Mouse (Mus musculus) ES-E14 (cell line): ENCODE data around the gene Ccna2. TPM values are rescaled to one million over a fixed set of nuclear protein-coding genes. Genes with fewer than 3 reads are reported as not detected.

Experiments used
- DNase-seq: peaks from one replicate; pipeline ENCODE4 v3.0.0-alpha.2; 2013; ENCODE audit warnings: low read depth, low spot score
- H3K27ac ChIP-seq: 2 replicates; pipeline ENCODE4 v1.5.1; 2012; ENCODE audit warnings: low read depth, mild to moderate bottlenecking, low read length, moderate library complexity, mixed read lengths; ENCODE audit not compliant: poor library complexity, insufficient read depth, severe bottlenecking
- H3K36me3 ChIP-seq: 2 replicates; pipeline ENCODE4 v1.6.1; 2012; ENCODE audit warnings: mild to moderate bottlenecking, low read length, moderate library complexity, mixed read lengths; ENCODE audit not compliant: control insufficient read depth, poor library complexity, insufficient read depth, severe bottlenecking
- H3K4me1 ChIP-seq, 2 experiments: fragments of 150-350 bp in 1 of 2; sonication (generic) in 1 of 2; 2 replicates each; pipeline ENCODE4 v1.6.1; 2012; ENCODE audit warnings: low read length in 2 of 2, mild to moderate bottlenecking in 1 of 2, mixed read lengths in 1 of 2; ENCODE audit not compliant: control insufficient read depth in 2 of 2, insufficient read depth in 2 of 2, poor library complexity in 1 of 2
- H3K4me3 ChIP-seq, 2 experiments: fragments of 150-350 bp in 1 of 2; sonication (generic) in 1 of 2; 2 replicates each; pipeline ENCODE4 v1.5.1; 2012; ENCODE audit warnings: low read length in 2 of 2, low read depth in 1 of 2, mild to moderate bottlenecking in 1 of 2, mixed read lengths in 1 of 2; ENCODE audit not compliant: insufficient read depth in 1 of 2, poor library complexity in 1 of 2, severe bottlenecking in 1 of 2
- H3K9ac ChIP-seq: 2 replicates; pipeline ENCODE4 v1.6.1; 2012; ENCODE audit warnings: low read depth, mild to moderate bottlenecking, low read length, mixed read lengths; ENCODE audit not compliant: poor library complexity, insufficient read depth, severe bottlenecking
- H3K9me3 ChIP-seq: fragments of 150-350 bp; sonication (generic); 2 replicates; pipeline ENCODE4 v1.6.1; 2012; ENCODE audit warnings: low read depth, mild to moderate bottlenecking, low read length; ENCODE audit not compliant: control insufficient read depth, insufficient read depth
- CHD2 ChIP-seq: IDR thresholded peaks from 2 replicates; pipeline ENCODE4 v1.6.1; 2014; ENCODE audit warnings: mild to moderate bottlenecking, low read depth, low read length, inconsistent platforms
- HCFC1 ChIP-seq: IDR thresholded peaks from 2 replicates; pipeline ENCODE4 v1.6.1; 2012; ENCODE audit warnings: low read length, inconsistent platforms, borderline replicate concordance; ENCODE audit not compliant: insufficient read depth
- MAFK ChIP-seq: IDR thresholded peaks from 2 replicates; pipeline ENCODE4 v1.6.1; 2014; ENCODE audit warnings: mild to moderate bottlenecking, low read depth, low read length, inconsistent platforms; ENCODE audit not compliant: insufficient read depth
- ZC3H11A ChIP-seq: IDR thresholded peaks from 2 replicates; pipeline ENCODE4 v1.6.1; 2012; ENCODE audit warnings: low read depth, mild to moderate bottlenecking, inconsistent platforms, low read length, borderline replicate concordance
- ZNF384 ChIP-seq: IDR thresholded peaks from 2 replicates; pipeline ENCODE4 v1.6.1; 2012; ENCODE audit warnings: low read depth, low read length, inconsistent platforms
- in situ Hi-C, 2 experiments: fragments of 600-800 bp; cut with MboI; formaldehyde crosslinking; loops; one replicate each; pipeline ENCODE4 v1.15.1; 2025; ENCODE audit warnings: low sequenced_read_pairs in 2 of 2, inconsistent platforms in 1 of 2; ENCODE audit not compliant: unreplicated experiment in 2 of 2
- total RNA-seq: library from RNA; depleted of rRNA; stranded (reverse); fragments of 300-350 nt; gene quantifications from 2 replicates; pipeline ENCODE4 v1.2.3, GENCODE M21; 2012

Gene Ccna2
- total RNA-seq, 1 experiment: 127 TPM

GRCm38 (mm10) chr3:36531979-36532542, 39.9 kb downstream of the Ccna2 start:
- H3K9me3 ChIP-seq: no peaks in the 10 kb centered on the region
- in situ Hi-C loops: no loop called here
- no peak for DNase-seq
- H3K36me3 ChIP-seq: no peaks in the 10 kb centered on the region
- H3K27ac ChIP-seq: no peak overlapping the region
- H3K9ac ChIP-seq: no peak overlapping the region
- peaks cover 0 to 2% of the 10 kb centered on the region in 2 experiments; a peak in 1 of 4 replicates for H3K4me1 ChIP-seq
- no peak for TF ChIP-seq ZNF384
- no peak for TF ChIP-seq CHD2
- no peak for TF ChIP-seq HCFC1
- H3K4me3 ChIP-seq: peak overlapping the region in 1 of 2 experiments; percentile 36; a peak in 1 of 4 replicates

GRCm38 (mm10) chr3:36531242-36531641, 40.7 kb downstream of the Ccna2 start:
- H3K27ac ChIP-seq: no peak overlapping the region
- peaks cover 0 to 2% of the 10 kb centered on the region in 2 experiments; a peak in 1 of 4 replicates for H3K4me1 ChIP-seq
- DNase-seq: no peak
- H3K9me3 ChIP-seq: no peaks in the 10 kb centered on the region
- no peaks in the 10 kb centered on the region for H3K36me3 ChIP-seq
- H3K9ac ChIP-seq: no peak overlapping the region
- H3K4me3 ChIP-seq: no peak overlapping the region
- TF ChIP-seq MAFK (no peak), ZNF384 (no peak), ZC3H11A (no peak), CHD2 (no peak), HCFC1 (no peak)
- in situ Hi-C loops: no loop called here

GRCm38 (mm10) chr3:36530781-36531180, 41.2 kb downstream of the Ccna2 start:
- in situ Hi-C loops: no loop called here
- Histone ChIP-seq H3K9ac (no peak overlapping the region), H3K9me3 (no peaks in the 10 kb centered on the region), H3K36me3 (no peaks in the 10 kb centered on the region), H3K27ac (no peak overlapping the region), H3K4me3 (no peak overlapping the region), H3K4me1 (peaks cover 0 to 2% of the 10 kb centered on the region in 2 experiments; a peak in 1 of 4 replicates)
- DNase-seq: no peak
- TF ChIP-seq ZNF384 (no peak), HCFC1 (no peak), CHD2 (no peak), ZC3H11A (no peak), MAFK (no peak)

GRCm38 (mm10) chr3:36530345-36530744, 41.6 kb downstream of the Ccna2 start:
- no peak overlapping the region for H3K4me3 ChIP-seq
- in situ Hi-C loops: no loop called here
- H3K36me3 ChIP-seq: no peaks in the 10 kb centered on the region

GRCm38 (mm10) chr3:36524466-36524865, 47.5 kb downstream of the Ccna2 start:
- no peak for TF ChIP-seq ZNF384
- in situ Hi-C loops: no loop called here
- no peaks in the 10 kb centered on the region for H3K36me3 ChIP-seq
- DNase-seq: no peak
- H3K9ac ChIP-seq: no peak overlapping the region
- H3K4me1 ChIP-seq: peaks cover 3 to 10% of the 10 kb centered on the region in 2 experiments
- no peak overlapping the region for H3K27ac ChIP-seq
- H3K4me3 ChIP-seq: no peak overlapping the region
- no peaks in the 10 kb centered on the region for H3K9me3 ChIP-seq

More at GRCm38 (mm10) chr3:36530345-36530744, 41.6 kb downstream of the Ccna2 start:
- TF ChIP-seq HCFC1: no peak
- no peak for TF ChIP-seq ZC3H11A
- TF ChIP-seq CHD2: no peak
- no peak for TF ChIP-seq ZNF384
- no peak for TF ChIP-seq MAFK
- H3K9ac ChIP-seq: no peak overlapping the region
- no peaks in the 10 kb centered on the region for H3K9me3 ChIP-seq
- no peak for DNase-seq
- H3K27ac ChIP-seq: no peak overlapping the region
- H3K4me1 ChIP-seq: peaks cover 0 to 2% of the 10 kb centered on the region in 2 experiments; a peak in 1 of 4 replicates
